Mouse (Mus musculus) A20 (cell line): ENCODE measurements around the gene Trmt112.
A peak's percentile ranks its signal among the peaks of the same experiment; 100 is the strongest.

ENCODE experiments used
- DNase-seq: peaks from one replicate; pipeline ENCODE4 v3.0.0-alpha.2; 2011; ENCODE audit warnings: low read depth, low spot score

Trmt112 gene

GRCm38 (mm10) chr19:6907811-6908540 lies 1.5 kb upstream of the Trmt112 start:
- peak; percentile 30 for DNase-seq

GRCm38 (mm10) chr19:6909021-6909420 lies 477 bp upstream of the Trmt112 start:
- DNase-seq, result no peak

DNA sequence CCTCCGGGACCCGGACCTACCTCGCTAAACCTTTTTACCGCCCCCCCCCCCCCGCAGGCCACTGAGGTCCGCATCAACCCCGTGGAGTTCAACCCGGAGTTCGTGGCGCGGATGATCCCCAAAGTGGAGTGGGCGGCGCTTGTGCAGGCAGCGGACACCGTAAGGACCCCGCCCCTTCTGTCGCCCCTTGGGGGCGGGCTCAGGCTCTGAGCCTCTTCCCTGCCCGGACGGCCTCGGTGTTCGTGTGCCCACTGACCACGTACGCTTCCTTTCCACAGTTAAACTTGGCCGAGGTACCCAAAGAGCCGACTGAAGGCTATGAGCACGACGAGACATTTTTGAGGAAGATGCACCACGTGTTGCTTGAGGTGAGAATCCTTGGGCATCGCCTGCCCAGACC lies 808 bp downstream of the Trmt112 start:
- peak; percentile 81 for DNase-seq

- DNase-seq, result no peak
Observed at GRCm38 (mm10) chr19:6911101-6912074, 1.9 kb downstream of the Trmt112 start.

- no peak for DNase-seq
Observed at GRCm38 (mm10) chr19:6912205-6912970, 2.9 kb downstream of the Trmt112 start.

GRCm38 (mm10) chr19:6913036-6913435 lies 3.5 kb downstream of the Trmt112 start:
- no peak for DNase-seq

DNA sequence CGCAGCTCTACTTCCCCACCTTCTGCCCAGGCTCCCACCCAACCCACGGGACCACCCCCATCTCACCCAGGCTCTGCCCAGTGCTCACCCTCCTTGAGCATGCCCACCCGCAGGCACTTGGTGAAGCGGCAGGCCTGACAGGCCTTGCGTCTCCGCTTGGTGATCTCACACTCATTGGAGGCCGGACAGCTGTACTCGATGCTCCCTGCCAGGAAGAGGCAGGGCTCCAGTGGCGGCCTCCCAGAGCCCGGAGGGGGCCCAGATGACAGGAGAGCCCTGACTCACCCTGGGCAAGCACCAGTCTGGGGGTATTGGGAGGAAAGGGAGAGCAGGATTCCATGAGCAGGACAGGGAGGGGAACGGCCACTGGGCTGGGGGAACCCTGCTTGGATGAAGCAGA lies 4.5 kb downstream of the Trmt112 start:
- no peak for DNase-seq

DNA sequence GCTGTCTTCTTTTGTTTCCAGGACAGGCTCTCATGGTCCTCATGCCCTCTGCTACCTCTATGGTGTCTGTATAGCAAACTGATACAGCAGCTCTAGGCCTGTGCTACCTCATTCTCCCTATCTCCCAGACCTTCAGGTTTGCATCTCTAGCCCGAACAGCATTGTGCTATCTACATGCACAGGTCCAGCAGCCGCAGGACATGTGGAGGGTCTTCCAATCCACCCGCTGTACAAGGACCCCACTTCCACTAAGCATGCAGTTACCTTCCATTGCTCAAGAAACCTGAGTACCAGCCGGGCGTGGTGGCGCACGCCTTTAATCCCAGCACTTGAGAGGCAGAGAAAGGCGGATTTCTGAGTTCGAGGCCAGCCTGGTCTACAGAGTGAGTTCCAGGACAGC lies 5.0 kb downstream of the Trmt112 start:
- DNase-seq, result no peak

DNA sequence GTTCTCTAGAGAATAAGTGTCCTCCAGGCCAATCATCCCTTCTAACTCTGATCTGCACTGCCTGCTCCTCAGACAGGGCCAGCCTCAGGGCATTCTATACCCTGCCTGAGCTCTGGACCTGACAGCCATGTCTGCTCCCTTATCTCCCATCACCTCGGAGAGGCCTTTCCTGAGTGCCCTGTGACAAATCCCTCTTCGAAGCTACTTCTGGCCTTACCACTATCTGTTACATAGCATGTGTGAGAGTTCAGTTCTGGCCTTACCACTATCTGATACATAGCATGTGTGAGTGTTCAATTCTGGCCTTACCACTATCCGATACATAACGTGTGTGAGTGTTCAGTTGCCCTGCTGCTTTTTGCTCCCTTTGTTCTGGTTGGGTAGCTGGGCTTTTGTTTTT lies 5.8 kb downstream of the Trmt112 start:
- DNase-seq, result no peak

GRCm38 (mm10) chr19:6916496-6916895 lies 7.0 kb downstream of the Trmt112 start:
- no peak for DNase-seq

DNA sequence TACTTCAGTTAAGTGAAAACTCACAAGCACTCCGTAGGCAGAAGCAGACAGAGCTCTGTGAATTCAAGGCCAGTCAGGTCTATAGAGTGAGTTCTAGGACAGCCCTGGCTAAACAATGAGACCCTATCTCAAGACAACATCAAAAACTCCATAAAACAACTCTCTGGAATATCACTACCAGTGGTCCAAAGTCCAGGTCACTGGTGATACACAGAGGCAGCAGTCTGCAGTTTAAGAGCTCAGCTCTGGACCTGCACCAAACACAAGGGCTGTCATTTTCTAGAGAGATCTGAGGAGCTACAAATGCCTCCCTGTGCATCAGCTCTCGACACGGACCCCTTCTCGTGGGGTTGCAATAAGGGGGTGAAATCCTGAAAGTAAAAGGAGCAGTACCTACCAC lies 8.8 kb downstream of the Trmt112 start:
- no peak for DNase-seq

DNA sequence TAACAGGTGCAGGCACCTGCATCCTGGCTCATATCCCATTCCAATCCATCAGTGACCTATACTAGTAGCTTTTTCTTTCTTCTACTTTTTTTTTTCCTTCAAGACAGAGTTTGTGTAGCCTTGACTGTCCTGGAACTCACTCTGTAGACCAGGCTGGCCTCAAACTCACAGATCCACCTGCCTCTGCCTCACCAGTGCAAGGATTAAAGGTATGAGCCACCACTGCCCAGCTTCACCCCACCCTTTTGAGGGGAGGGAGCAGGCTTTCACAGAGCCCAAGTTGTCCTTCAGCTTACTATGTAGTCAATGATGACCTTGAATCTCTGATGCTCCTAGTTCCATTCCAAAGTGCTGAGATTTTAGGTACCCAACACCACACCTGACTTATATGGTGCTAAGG lies 9.9 kb downstream of the Trmt112 start:
- no peak for DNase-seq

DNA sequence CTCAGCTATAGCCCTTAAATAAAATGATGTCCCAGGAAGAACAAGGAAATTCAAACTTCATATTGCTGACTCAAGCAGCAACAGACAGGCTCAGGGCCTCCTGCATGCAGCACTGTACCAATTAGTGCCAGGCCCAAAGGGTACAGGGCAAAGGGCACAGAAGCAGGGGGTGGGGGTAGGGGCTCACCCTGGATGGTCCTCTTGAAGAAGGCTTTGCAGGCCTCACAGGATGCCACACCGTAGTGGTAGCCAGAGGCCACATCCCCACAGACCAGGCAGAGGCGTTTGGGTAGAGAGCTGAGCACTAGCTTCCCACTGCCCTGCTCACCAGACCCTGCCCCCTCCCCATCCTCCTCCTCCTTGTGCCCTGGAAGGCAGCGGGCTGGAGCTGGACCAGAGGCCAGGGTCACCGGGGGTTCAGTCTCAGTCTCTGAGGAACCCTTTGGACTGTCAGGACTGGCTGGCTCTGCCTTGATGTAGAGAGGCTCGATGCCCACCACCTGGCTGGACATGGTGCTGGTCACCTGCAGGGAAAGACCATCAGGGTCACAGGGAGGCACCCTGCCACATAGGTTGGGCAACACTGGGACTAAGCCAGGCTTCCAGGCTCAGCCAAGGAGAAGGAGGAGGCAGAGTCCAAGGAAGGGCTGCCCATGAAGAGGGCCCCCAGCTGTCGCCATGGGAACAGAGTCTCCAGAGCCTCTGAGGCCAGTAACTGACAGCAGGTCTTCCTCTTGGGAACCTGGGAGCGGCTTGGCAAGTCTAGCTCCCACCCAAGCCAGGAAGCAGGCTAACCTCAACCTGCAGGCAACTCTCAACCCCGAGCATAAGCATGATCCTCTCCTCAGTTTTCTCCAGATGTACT lies 10.6 kb downstream of the Trmt112 start:
- DNase-seq, result no peak

- DNase-seq, result peak; percentile 86
Observed at GRCm38 (mm10) chr19:6920741-6921636, 11.5 kb downstream of the Trmt112 start.

DNA sequence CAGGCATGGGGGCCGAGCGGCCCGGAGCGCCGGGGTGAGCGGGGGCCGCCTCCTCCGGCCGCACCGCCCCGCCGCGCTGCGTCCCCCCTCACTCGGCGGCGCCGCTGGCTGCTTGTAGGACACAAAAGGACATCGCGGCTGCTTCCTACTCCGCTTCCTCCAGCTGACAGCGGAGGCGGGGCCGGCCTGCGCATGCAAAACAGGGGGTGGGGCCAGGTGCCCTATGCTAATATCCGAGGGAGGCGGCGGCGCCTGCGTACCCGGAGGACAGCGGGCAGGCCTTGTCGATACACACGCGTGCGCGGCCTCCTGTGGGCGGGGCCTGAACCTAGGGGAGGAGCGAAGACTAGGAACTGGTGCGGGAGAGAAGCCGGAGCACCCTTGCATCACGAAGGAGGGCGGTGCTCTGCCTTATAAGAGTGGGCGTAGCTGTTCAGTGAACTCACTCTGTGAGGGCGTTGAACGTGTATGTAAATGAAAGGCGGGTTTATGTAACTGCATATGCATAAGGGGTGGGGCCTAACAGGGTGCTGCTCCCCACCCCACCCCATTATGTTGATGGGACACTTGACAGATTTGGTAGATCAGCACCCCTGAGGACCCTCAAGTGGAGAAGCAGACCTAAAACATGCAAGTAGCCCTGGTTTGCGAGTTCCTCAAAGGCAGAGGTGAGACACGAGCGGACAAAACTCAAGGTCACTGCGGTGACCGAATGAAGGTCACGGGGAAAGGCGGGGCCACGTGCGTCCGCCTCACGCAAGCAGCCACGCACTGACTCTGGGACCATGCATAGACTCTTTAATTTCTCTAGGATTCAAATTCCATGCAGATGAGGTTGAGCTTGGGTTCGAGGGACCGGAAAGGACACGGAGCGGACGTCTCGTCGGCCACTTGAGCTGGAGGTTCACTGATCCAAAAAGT lies 12.4 kb downstream of the Trmt112 start, which contains the start of gene Esrra:
Gene Esrra, minus strand, starts transcription at position 167 of the 921 bp plus-strand sequence.
- DNase-seq, result peak; percentile 100

DNA sequence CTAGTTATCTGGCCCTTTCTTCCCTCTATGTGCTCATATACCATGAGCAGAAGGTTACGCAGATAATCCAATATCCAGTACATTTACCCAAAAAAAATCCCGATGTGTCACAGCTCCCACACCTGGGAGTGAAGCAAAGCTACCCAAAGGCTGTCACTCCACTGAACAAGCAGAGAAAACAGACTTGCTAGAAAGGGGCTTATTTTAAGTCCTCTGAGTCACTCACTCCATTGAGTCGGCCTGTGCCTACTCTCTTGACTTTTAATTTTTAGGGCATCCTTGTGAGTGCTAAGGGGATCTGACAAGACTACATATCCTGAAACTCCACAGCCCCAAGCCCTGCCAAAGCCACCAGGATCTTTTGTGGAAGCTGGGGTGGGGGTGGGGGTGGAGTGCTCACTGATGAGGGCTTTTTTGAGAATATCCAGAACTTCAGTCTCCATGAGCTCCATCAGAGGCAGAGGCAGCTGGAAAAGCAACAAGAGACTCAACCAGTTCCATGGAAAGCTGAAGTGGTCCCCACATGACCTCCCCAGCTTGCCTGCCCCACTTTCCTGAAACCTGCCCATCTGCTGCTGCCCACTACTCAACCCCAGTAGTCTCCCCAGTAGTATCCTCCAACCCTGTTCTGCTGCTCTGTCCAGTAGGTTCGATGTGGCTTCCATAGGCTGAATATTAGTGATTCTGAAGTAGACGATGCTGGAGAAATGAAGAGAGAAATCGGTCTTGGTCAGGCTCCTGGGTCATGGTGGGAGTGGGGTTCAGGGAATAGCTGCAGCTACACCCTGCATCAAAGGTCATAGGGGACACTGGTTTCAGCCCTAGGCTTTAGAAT lies 13.6 kb downstream of the Trmt112 start:
- DNase-seq, result no peak

DNA sequence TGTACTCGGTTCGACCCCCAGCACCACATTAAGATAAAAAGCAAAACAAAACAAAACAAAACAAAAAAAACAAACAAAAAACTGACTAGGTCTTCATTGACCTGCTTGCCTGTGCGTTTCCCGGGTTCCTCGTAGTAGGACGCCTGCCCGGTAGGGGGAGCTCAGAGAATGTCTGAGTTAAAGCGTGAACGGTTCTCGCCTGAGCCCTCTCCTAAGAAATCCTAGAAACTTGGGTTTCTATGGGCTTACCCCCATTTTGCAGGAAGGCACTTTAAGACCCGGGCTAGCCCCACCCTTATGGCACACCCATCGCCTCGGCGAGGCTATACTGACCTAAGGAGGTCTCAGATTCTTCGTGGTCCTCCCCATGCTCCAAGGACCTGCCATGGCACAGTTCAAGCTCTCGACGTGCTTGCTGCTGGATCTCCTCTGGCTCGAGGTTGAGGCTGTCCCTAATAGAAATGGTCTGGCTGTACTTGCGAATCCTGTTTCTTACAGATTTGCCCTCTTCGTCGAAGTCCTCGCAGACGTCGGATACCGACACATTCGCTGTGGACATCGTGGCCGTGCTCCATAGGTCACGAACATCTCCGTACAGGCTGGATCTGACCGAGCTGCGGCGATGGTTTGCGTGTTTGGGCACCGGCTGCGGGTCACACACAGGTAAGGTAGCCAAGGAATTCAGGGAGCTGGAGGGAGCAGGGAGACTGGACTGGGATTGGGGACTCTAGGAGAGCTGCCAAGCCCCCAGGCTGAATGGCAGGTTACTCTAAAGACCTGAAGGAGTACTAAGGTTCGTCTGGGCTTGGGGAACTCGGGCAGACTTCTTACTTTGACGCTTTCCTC lies 15.2 kb downstream of the Trmt112 start:
- peak; percentile 73 for DNase-seq
